Mouse (Mus musculus): ENCODE measurements around the gene Rnf115. TPM values are rescaled to one million over a fixed set of nuclear protein-coding genes. Genes with fewer than 3 reads are reported as not detected.

Rnf115 gene
- total RNA-seq, 4 experiments from 2014 or later, result 58.6 to 61.8 (median 60.4) TPM

- DNase-seq (ENCODE audit: low spot score in 2 of 2), result no peak
Observed at GRCm38 (mm10) chr3:96772949-96773348, 45.5 kb downstream of the Rnf115 start.

DNA sequence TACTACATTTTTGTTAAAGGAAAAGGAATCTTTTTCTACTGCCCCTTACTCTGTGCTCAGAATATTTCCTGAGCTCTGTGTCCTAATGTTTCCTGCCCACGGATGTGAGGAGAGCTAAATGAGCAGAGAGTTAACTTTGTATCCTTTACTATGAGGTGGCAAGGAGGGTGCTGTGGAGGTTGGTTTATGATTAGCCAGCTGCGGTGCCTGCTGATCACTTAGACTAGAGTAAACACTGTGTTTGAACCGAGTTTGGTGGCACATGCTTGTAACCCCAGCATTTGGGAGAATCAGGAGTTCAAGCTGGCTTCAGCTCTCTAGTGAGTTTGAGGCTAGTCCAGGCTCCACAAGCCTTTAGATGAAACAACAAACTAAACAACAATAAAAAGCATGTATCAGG lies 49.7 kb downstream of the Rnf115 start:
- no peak for DNase-seq (ENCODE audit: low spot score in 2 of 2)

DNA sequence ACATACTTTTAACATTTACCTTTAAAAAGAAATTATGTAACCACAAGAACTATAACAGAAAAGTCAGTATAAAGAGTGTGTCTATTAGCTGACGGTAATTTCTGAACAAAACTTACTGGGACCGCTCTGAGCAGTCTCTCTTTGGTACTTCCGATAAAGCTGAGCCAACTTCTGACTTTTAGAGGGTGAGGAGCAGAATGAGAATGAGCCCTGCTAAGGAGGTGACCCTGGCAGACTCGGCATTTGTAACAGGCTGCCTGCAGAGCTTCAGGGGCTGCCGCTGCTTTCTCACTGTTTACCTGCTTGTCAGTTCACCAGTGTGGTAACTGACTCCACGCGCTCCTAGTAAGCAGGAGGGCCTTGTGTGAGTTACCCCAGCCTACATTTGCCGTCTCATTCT lies 54.8 kb downstream of the Rnf115 start:
- DNase-seq (ENCODE audit: low spot score in 2 of 2), result no peak

DNA sequence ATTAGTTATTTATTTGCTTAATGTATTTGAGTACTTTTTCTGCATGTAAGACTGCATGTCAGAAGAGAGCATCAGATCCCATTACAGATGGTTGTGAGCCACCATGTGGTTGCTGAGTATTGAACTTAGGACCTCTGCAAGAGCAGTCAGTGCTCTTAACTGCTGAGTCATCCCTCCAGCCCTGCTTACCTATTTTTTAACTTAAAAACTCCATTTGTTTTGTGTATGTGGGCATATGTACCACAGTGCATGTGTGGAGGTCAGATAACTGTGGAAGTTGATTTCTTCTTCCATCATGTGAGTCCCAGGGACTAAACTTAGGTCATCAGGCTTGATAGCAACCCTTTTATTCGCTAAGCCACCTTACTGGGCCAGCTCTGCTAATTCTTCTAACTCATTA lies 60.3 kb downstream of the Rnf115 start:
- no peak for DNase-seq (ENCODE audit: low spot score in 2 of 2)

DNA sequence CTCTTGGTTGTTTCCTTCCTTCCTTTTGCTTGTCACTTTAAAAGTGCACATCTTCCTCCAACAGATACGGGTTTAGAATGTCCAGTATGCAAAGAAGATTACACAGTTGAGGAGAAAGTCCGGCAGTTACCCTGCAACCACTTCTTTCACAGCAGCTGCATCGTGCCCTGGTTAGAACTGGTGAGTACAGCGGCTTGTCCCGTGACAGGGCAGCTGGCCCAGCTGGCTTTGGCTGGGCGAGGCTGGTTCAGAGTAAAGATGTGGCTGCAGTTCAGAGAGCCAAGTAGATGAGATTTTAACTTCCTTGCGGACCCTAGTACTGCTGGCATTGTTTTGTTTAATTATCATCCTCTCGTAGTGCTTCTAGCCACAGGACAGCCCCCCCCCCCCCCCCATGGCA lies 61.0 kb downstream of the Rnf115 start:
- peak in 1 of 2 experiments; percentile 27 for DNase-seq (ENCODE audit: low spot score in 2 of 2)

GRCm38 (mm10) chr3:96800254-96800653 lies 72.8 kb downstream of the Rnf115 start:
- no peak for DNase-seq (ENCODE audit: low spot score in 2 of 2)

DNA sequence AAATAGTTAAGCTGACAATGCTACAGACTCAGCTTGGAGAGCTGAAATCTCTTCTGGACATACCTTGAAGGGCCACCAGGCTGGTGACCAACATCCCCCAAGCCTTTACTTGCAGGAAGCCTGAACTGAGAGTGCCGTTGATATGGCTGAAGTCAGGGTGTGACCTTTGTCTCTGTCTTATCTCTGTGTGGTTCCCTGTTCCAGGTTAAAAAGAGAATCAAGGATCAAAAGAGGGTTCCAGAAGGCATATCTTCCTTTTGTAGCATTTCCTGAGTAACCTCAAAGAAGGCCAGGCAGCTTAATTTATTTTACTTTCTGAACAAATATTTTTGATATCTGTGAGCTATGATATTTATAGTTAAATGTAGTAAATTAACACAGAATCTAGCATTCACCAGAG lies 74.8 kb downstream of the Rnf115 start:
- DNase-seq (ENCODE audit: low spot score in 2 of 2), result no peak

- DNase-seq (ENCODE audit: low spot score in 2 of 2), result no peak
Observed at GRCm38 (mm10) chr3:96808136-96808535, 80.7 kb downstream of the Rnf115 start.

DNA sequence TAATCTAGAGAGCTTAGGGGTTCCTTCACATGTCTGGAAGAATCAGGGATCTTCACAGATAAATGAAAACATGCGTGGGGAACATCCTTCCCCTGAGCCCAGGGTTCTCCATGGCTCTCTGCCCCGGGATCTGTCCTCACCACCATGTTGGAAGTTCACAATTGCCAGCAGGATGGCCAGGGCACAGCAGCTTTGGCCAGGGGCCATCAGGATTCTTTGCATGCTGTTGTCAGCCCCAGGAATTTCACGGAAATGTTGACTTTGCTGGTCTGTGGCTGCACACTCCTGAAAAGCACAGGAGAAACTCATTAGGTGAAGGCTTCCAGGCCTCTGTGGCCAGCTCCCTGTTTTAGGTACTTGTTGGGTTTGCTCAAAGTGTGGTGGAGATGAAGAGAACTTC lies 81.2 kb downstream of the Rnf115 start:
- DNase-seq (ENCODE audit: low spot score in 2 of 2), result no peak

- DNase-seq (ENCODE audit: low spot score in 2 of 2), result no peak
Observed at GRCm38 (mm10) chr3:96811232-96811631, 83.8 kb downstream of the Rnf115 start.

DNA sequence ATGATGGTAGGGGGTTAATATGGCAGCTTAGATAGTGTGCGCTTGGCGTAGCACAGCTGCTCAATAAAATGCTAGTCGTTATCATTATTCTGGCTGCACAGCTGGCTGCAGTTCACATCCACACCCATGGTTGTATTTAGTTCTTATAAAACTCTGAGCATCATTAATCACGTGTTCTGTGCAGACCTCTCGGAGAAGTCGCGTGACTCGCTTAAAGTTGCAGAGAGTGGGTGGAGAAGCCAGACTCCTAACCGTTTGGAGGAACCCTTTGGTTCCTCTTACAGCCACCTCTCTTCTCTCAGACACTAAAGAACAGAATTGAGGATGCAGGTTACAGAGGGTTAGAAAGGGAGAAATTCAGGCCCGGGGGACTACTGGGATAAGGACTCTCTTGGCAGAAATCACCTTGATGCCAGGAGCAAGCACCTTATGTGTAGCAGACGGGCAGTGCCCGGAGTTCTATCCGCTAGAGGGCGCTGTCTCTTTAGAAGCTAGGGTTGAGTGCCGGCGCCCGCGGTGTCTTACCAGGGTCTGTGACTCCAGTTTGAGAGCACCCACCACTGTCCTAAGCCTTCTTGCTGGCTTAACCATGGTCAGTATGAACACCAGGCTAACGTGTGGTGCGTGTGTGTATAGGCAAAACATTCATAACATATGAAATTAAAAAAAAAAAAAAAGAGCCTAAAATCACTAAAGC lies 85.1 kb downstream of the Rnf115 start:
- DNase-seq (ENCODE audit: low spot score in 2 of 2), result peak; percentile 42 to 81

GRCm38 (mm10) chr3:96813106-96813505 lies 85.6 kb downstream of the Rnf115 start:
- peak; percentile 23 to 31 for DNase-seq (ENCODE audit: low spot score in 2 of 2)

GRCm38 (mm10) chr3:96813591-96814244 lies 86.3 kb downstream of the Rnf115 start:
- DNase-seq (ENCODE audit: low spot score in 2 of 2), result no peak

- no peak for DNase-seq (ENCODE audit: low spot score in 2 of 2)
Observed at GRCm38 (mm10) chr3:96814342-96814741, 86.9 kb downstream of the Rnf115 start.

GRCm38 (mm10) chr3:96820116-96820915 lies 92.9 kb downstream of the Rnf115 start:
- DNase-seq (ENCODE audit: low spot score in 2 of 2), result no peak

GRCm38 (mm10) chr3:96821581-96821980 lies 94.1 kb downstream of the Rnf115 start:
- no peak for DNase-seq (ENCODE audit: low spot score in 2 of 2)

DNA sequence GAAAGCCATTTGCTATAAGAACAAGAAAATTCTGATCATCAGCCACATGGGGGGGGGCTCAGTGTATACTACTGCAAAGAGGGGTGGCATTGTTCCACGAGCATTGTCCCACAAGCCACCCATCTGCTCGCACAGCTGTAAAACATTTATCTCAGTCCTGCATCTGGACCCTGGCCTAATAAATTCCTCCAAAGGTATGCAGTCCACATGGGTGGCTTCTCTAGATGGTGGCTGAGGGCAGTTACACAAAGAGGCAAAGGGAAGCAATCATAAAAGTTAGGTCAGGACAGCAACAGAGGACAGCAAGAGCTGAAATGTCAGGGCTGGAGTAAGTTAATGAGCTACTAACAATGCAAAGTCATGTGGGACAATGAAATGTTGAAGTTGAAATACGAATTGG lies 96.2 kb downstream of the Rnf115 start:
- DNase-seq (ENCODE audit: low spot score in 2 of 2), result no peak

DNA sequence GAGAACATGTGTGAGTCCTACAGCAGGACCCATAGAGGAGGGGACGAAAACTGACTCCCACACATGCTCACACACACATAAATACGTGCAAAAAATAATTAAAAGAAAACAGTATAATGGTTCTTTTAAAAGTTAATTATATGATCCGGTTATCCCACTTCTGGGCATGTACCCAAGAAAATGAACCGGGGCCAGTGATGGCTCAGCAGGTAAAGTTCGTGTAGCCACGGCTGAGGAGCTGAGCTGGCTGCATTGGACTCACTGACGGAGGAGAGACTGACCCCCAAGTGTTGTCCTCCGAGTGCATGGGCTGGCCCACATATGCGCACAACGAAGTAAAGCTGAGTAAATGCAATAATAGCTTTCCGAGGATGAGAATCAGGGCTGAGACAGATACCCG lies 97.2 kb downstream of the Rnf115 start:
- DNase-seq (ENCODE audit: low spot score in 2 of 2), result no peak

DNA sequence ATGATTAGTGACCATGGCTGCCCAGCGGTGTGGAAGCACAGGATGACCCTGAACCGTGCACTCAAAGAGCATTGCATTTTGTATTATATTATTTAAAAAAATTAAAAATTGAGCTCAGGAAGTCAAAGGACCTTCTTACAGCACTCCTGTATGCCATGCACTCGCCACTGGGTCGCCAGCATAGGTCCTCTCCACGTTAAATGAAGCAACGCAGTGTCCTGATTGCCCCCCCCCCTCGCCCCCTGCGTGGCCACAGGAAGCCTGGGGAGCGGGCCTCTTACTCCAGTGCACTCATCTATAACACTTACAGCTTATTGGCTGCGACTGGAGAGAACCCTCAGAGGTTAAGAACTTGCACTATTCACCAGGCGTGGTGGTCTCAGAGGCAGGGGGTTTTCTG lies 97.8 kb downstream of the Rnf115 start:
- no peak for DNase-seq (ENCODE audit: low spot score in 2 of 2)

- no peak for DNase-seq (ENCODE audit: low spot score in 2 of 2)
Observed at GRCm38 (mm10) chr3:96828308-96828864, 100.9 kb downstream of the Rnf115 start.

DNA sequence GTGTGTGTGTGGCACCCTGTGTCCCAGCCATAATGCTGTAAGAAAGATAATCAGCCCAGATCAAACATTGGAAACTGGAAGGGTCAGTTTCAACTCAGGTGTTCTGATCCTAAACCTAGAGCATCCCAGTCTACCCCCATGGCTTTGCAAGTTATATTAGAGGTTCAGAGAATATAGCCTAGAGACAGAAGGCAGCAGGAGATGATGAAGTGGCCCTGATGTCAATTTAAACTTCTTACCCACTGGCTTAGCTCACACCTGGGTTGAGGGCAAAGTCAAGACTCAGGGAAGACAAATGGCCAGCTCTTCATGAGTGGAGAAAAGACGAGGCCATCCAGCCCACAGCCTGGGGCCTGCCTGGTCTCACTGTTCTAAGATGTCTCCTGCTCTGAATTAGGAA lies 101.5 kb downstream of the Rnf115 start, which contains the start of the genes Pdzk1 and Cd160:
Gene Pdzk1 (plus strand): TSS at position 301 of the 400 bp plus-strand sequence.
Gene Cd160 (minus strand): TSS at position 368 of the 400 bp plus-strand sequence.
- no peak for DNase-seq (ENCODE audit: low spot score in 2 of 2)

DNA sequence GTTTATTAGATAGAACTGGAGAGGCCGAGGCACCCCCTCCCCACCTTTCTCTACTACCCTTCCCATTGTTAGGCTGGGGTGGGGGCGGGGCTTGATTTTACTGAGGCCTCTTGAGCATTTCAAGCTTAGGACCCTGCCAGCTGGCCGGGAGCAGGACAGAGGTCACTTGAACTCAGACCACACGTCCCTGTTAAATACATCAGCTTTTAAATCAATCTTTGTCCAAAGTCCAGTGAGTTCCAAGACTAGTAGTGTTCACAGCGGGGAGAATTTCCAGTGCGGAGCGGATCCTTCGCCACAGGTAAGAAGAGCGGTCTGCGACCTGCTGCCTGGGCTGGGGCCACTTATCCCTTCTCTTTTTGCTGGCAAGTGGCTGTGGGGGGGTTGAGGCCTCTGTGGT lies 102.4 kb downstream of the Rnf115 start:
- no peak for DNase-seq (ENCODE audit: low spot score in 2 of 2)
